ENCODE assay signal across 9 mouse cellular contexts in the genomic region with DNA sequence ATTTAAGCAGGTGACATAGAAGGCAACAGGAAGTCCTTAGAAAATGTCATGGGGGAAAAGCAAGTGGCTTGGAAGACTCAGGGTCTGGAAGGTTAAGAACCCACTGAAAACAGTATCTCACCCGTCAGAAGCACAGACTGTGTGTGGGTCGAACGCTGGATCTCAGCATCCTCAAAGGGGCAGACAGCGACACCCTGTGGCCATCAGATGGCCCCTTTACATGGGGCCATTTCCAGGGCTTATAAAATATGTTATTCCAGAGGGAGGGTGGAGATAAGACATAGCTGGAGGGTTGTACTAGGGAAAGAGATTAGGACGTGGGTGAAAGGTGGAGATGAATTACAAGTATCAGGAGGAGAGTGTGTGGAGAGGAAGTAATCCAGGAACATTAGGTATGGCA. TPM values are rescaled to one million over a fixed set of nuclear protein-coding genes. Genes with fewer than 3 reads are reported as not detected.
DNase-seq lines count a peak whose midpoint lies in the region; ATAC-seq and TF ChIP-seq lines count a peak whose summit lies in the region.
"Had no signal": no experiment of that assay in that cellular context is flagged by ENCODE, and none has a peak within 500 bp of the region (broad histone marks: within the 10 kb centered on the region; RNA-seq: fewer than 3 reads in every experiment).

No protein-coding gene starts in this region.

- 17% methylated on average over 5 of the region's 5 CpGs for WGBS in intestine, postnatal 0 days
- 21% methylated on average over 5 of the region's 5 CpGs for WGBS in intestine, embryonic 15.5 days

- DNase-seq in 416B (ENCODE audit: low read depth) (peak; percentile 26), MEL (ENCODE audit: low read depth, low spot score) (peak; percentile 39)
- peak; percentile 40 for DNase-seq in embryo, embryonic 10.5 days (ENCODE audit: low spot score)
- DNase-seq in heart, adult 9 months (ENCODE audit: low spot score in 2 of 2), result no peak
- no peak for DNase-seq in thymus, postnatal 0 days (ENCODE audit: low spot score)

- H3K27ac ChIP-seq in intestine, postnatal 0 days (ENCODE audit: low read depth, low read length), result no peak overlapping the region
- no peak overlapping the region for H3K27ac ChIP-seq in intestine, embryonic 15.5 days
- H3K27ac ChIP-seq in MEL (ENCODE audit: control insufficient read depth, low read depth, low read length), result no peak overlapping the region
- H3K27ac ChIP-seq: stomach, embryonic 15.5 days had no signal

- no peak overlapping the region for H3K9ac ChIP-seq in intestine, postnatal 0 days (ENCODE audit: low read depth, low read length)
- no peak overlapping the region for H3K9ac ChIP-seq in intestine, embryonic 15.5 days
- H3K9ac ChIP-seq in MEL (ENCODE audit: control insufficient read depth, low read depth, low read length, poor library complexity, severe bottlenecking), result no peak overlapping the region
- H3K9ac ChIP-seq: stomach, embryonic 15.5 days had no signal

- TF ChIP-seq RAD21 in MEL (IDR thresholded peaks at IDR 0.05; ENCODE audit: low read depth, low read length), result peak; percentile 69

- no peak for TF ChIP-seq POLR2A in MEL (IDR thresholded peaks at IDR 0.05; ENCODE audit: control insufficient read depth in 1 of 2, insufficient read depth in 1 of 2, low read depth in 1 of 2, low read length in 2 of 2, poor library complexity in 1 of 2)

- H3K4me1 ChIP-seq in intestine, postnatal 0 days (replicated peaks; ENCODE audit: control insufficient read depth, insufficient read depth, low read length), result no peaks in the 10 kb centered on the region
- no peaks in the 10 kb centered on the region for H3K4me1 ChIP-seq in intestine, embryonic 15.5 days (replicated peaks)
- no peaks in the 10 kb centered on the region for H3K4me1 ChIP-seq in MEL (ENCODE audit: control insufficient read depth in 1 of 2, insufficient read depth in 2 of 2, low read length in 2 of 2)
- H3K4me1 ChIP-seq: stomach, embryonic 15.5 days had no signal

- no peaks in the 10 kb centered on the region for H3K27me3 ChIP-seq in intestine, postnatal 0 days (replicated peaks; ENCODE audit: control insufficient read depth, insufficient read depth, low read length)
- no peaks in the 10 kb centered on the region for H3K27me3 ChIP-seq in intestine, embryonic 15.5 days (replicated peaks)
- peaks cover 4% of the 10 kb centered on the region in 2 experiments for H3K27me3 ChIP-seq in MEL (ENCODE audit: control insufficient read depth in 1 of 2, insufficient read depth in 2 of 2, low read length in 2 of 2)
- H3K27me3 ChIP-seq: stomach, embryonic 15.5 days had no signal

- ATAC-seq in intestine, postnatal 0 days, result peak; percentile 53; the same call in 1 of the 2 replicates
- ATAC-seq in intestine, embryonic 15.5 days, result no peak
- ATAC-seq in megakaryocyte, adult 5-6 weeks (ENCODE audit: poor library complexity, severe bottlenecking), result no peak

- no peak overlapping the region for H3K4me2 ChIP-seq in intestine, postnatal 0 days (replicated peaks; ENCODE audit: low read depth)
- H3K4me2 ChIP-seq in intestine, embryonic 15.5 days (replicated peaks), result no peak overlapping the region
- H3K4me2 ChIP-seq: stomach, embryonic 15.5 days had no signal

- H3K36me3 ChIP-seq in intestine, postnatal 0 days (ENCODE audit: control insufficient read depth, insufficient read depth), result no peaks in the 10 kb centered on the region
- H3K36me3 ChIP-seq in intestine, embryonic 15.5 days, result no peaks in the 10 kb centered on the region
- no peaks in the 10 kb centered on the region for H3K36me3 ChIP-seq in MEL (ENCODE audit: control insufficient read depth in 1 of 2, insufficient read depth in 2 of 2, low read length in 2 of 2)
- H3K36me3 ChIP-seq: stomach, embryonic 15.5 days had no signal

- no peak overlapping the region for H3K4me3 ChIP-seq in intestine, postnatal 0 days (ENCODE audit: low read depth, low read length)
- no peak overlapping the region for H3K4me3 ChIP-seq in intestine, embryonic 15.5 days (replicated peaks)
- no peak overlapping the region for H3K4me3 ChIP-seq in MEL (ENCODE audit: control insufficient read depth in 1 of 2, insufficient read depth in 1 of 2, low read depth in 2 of 2, low read length in 2 of 2)
- H3K4me3 ChIP-seq: stomach, embryonic 15.5 days had no signal

- no peak for TF ChIP-seq EP300 in MEL (IDR thresholded peaks at IDR 0.05; ENCODE audit: low read depth in 1 of 2, low read length in 2 of 2)

- no peaks in the 10 kb centered on the region for H3K79me2 ChIP-seq in MEL (ENCODE audit: control insufficient read depth, insufficient read depth, low read length, poor library complexity)

- no peaks in the 10 kb centered on the region for H3K9me3 ChIP-seq in intestine, postnatal 0 days (ENCODE audit: control insufficient read depth)
- H3K9me3 ChIP-seq in intestine, embryonic 15.5 days, result no peaks in the 10 kb centered on the region
- H3K9me3 ChIP-seq in MEL (replicated peaks; ENCODE audit: insufficient read depth, low read length), result no peaks in the 10 kb centered on the region
- H3K9me3 ChIP-seq: stomach, embryonic 15.5 days had no signal

- peak; percentile 70 for TF ChIP-seq CTCF in intestine, postnatal 0 days (IDR thresholded peaks at IDR 0.05; ENCODE audit: low read depth)
- peak; percentile 66 to 82 (median 73) for TF ChIP-seq CTCF in MEL (IDR thresholded peaks at IDR 0.05 in 2 of 3, conservative IDR thresholded peaks at IDR 0.05 in 1 of 3; ENCODE audit: control insufficient read depth in 1 of 3, insufficient read depth in 1 of 3, low read depth in 2 of 3, low read length in 3 of 3, poor library complexity in 1 of 3, severe bottlenecking in 1 of 3)

TF ChIP-seq in MEL, 35 proteins besides CTCF, POLR2A, EP300 and RAD21:
- no peak for TF ChIP-seq TCF12 (IDR thresholded peaks at IDR 0.05; ENCODE audit: low read depth, low read length)
- TF ChIP-seq SMC3 (IDR thresholded peaks at IDR 0.05; ENCODE audit: low read depth, low read length), result peak; percentile 67
- TF ChIP-seq ZC3H11A (IDR thresholded peaks at IDR 0.05; ENCODE audit: low read depth, low read length), result peak; percentile 38
TF ChIP-seq in MEL: peak in this region for 2.

RNA-seq across cellular contexts. Expression of a gene that starts 0.9 kb away (rescaled TPM):
- not detected in 2 replicates for polyA plus RNA-seq in intestine, postnatal 0 days (2015; fragmentation: Nextera tagmentation; extraction: Ambion mirVana)
- polyA plus RNA-seq in intestine, embryonic 15.5 days (2015; fragmentation: Nextera tagmentation; extraction: Ambion mirVana), result not detected in 2 replicates
- total RNA-seq in MEL (2012; rRNA removed), result not detected in 2 replicates
- polyA plus RNA-seq in MEL (2012; ENCODE audit: insufficient read depth in 1 of 2, insufficient read length in 2 of 2, low read depth in 1 of 2, low replicate concordance in 2 of 2, missing spikeins in 1 of 2), result not detected
- total RNA-seq in megakaryocyte, adult 5-6 weeks (2015), result not detected in 2 replicates
- not detected in 2 replicates for total RNA-seq in megakaryocyte, adult 5-6 weeks (2017)
- not detected in 2 replicates for polyA plus RNA-seq in thymus, postnatal 0 days (2015; fragmentation: Nextera tagmentation; extraction: Ambion mirVana)
- polyA plus RNA-seq: stomach, embryonic 15.5 days had no signal

RNA-seq across cellular contexts. Expression of a gene that starts 16.2 kb away (rescaled TPM):
- polyA plus RNA-seq in intestine, postnatal 0 days (2015; fragmentation: Nextera tagmentation; extraction: Ambion mirVana), result not detected in 2 replicates
- polyA plus RNA-seq in intestine, embryonic 15.5 days (2015; fragmentation: Nextera tagmentation; extraction: Ambion mirVana), result not detected in 2 replicates
- total RNA-seq in MEL (2012; rRNA removed), result not detected in 2 replicates
- polyA plus RNA-seq in MEL (2012; ENCODE audit: insufficient read depth in 1 of 2, insufficient read length in 2 of 2, low read depth in 1 of 2, low replicate concordance in 2 of 2, missing spikeins in 1 of 2), result not detected
- total RNA-seq in megakaryocyte, adult 5-6 weeks (2015), result not detected in 2 replicates
- not detected in 2 replicates for total RNA-seq in megakaryocyte, adult 5-6 weeks (2017)
- not detected in 2 replicates for polyA plus RNA-seq in thymus, postnatal 0 days (2015; fragmentation: Nextera tagmentation; extraction: Ambion mirVana)
- polyA plus RNA-seq: stomach, embryonic 15.5 days had no signal

RNA-seq across cellular contexts. Expression of a gene that starts 24.0 kb away (rescaled TPM):
- 5.8 and 6.4 TPM in 2 replicates for polyA plus RNA-seq in intestine, postnatal 0 days (2015; fragmentation: Nextera tagmentation; extraction: Ambion mirVana)
- polyA plus RNA-seq in intestine, embryonic 15.5 days (2015; fragmentation: Nextera tagmentation; extraction: Ambion mirVana), result 6.6 TPM in 2 replicates
- total RNA-seq in MEL (2012; rRNA removed), result 0.20 and 0.23 TPM in 2 replicates
- under 1 TPM in 1 of 2 experiments, not detected in 1; 0.31 TPM for polyA plus RNA-seq in MEL (2012; ENCODE audit: insufficient read depth in 1 of 2, insufficient read length in 2 of 2, low read depth in 1 of 2, low replicate concordance in 2 of 2, missing spikeins in 1 of 2)
- total RNA-seq in megakaryocyte, adult 5-6 weeks (2015), result not detected in 2 replicates
- total RNA-seq in megakaryocyte, adult 5-6 weeks (2017), result not detected in 2 replicates
- polyA plus RNA-seq in thymus, postnatal 0 days (2015; fragmentation: Nextera tagmentation; extraction: Ambion mirVana), result 0.34 and 0.58 TPM in 2 replicates

RNA-seq across cellular contexts. Expression of a gene that starts 24.8 kb away (rescaled TPM):
- not detected in 2 replicates for polyA plus RNA-seq in intestine, postnatal 0 days (2015; fragmentation: Nextera tagmentation; extraction: Ambion mirVana)
- not detected in 2 replicates for polyA plus RNA-seq in intestine, embryonic 15.5 days (2015; fragmentation: Nextera tagmentation; extraction: Ambion mirVana)
- not detected in 2 replicates for total RNA-seq in MEL (2012; rRNA removed)
- polyA plus RNA-seq in MEL (2012; ENCODE audit: insufficient read depth in 1 of 2, insufficient read length in 2 of 2, low read depth in 1 of 2, low replicate concordance in 2 of 2, missing spikeins in 1 of 2), result not detected
- not detected in 2 replicates for total RNA-seq in megakaryocyte, adult 5-6 weeks (2015)
- not detected in 2 replicates for total RNA-seq in megakaryocyte, adult 5-6 weeks (2017)
- not detected in 2 replicates for polyA plus RNA-seq in thymus, postnatal 0 days (2015; fragmentation: Nextera tagmentation; extraction: Ambion mirVana)
- polyA plus RNA-seq: stomach, embryonic 15.5 days had no signal

RNA-seq across cellular contexts. Expression of a gene that starts 37.3 kb away (rescaled TPM):
- not detected in 2 replicates for polyA plus RNA-seq in intestine, postnatal 0 days (2015; fragmentation: Nextera tagmentation; extraction: Ambion mirVana)
- not detected in 2 replicates for polyA plus RNA-seq in intestine, embryonic 15.5 days (2015; fragmentation: Nextera tagmentation; extraction: Ambion mirVana)
- total RNA-seq in MEL (2012; rRNA removed), result not detected in 2 replicates
- not detected for polyA plus RNA-seq in MEL (2012; ENCODE audit: insufficient read depth in 1 of 2, insufficient read length in 2 of 2, low read depth in 1 of 2, low replicate concordance in 2 of 2, missing spikeins in 1 of 2)
- not detected in 2 replicates for total RNA-seq in megakaryocyte, adult 5-6 weeks (2015)
- total RNA-seq in megakaryocyte, adult 5-6 weeks (2017), result not detected in 2 replicates
- not detected in 2 replicates for polyA plus RNA-seq in thymus, postnatal 0 days (2015; fragmentation: Nextera tagmentation; extraction: Ambion mirVana)
- polyA plus RNA-seq: stomach, embryonic 15.5 days had no signal

Comparison
In these comparisons a context has a peak if more than half of its experiments do, and no peak if none do; other contexts are left out.
1. DNase-seq: peak in 416B (single experiment), MEL (single experiment) and embryo, embryonic 10.5 days (single experiment); none in heart, adult 9 months (0 of 2) and thymus, postnatal 0 days (single experiment).